Mouse (Mus musculus) CH12.LX (cell line): ENCODE results near the gene Pde9a.

ENCODE experiments used
- CTCF ChIP-seq, 2 experiments: IDR thresholded peaks in 1 of 2; conservative IDR thresholded peaks in 1 of 2; 2 replicates each; pipeline ENCODE4 v1.5.1; 2011 to 2012; ENCODE audit warnings: low read depth in 2 of 2, low read length in 2 of 2, improper control_type of control experiment in 1 of 2, inconsistent platforms in 1 of 2, mild to moderate bottlenecking in 1 of 2, moderate library complexity in 1 of 2
- ELF1 ChIP-seq: IDR thresholded peaks from 2 replicates; pipeline ENCODE4 v1.6.1; 2014; ENCODE audit warnings: low read depth, mild to moderate bottlenecking, inconsistent platforms, low read length, improper control_type of control experiment
- EP300 ChIP-seq: IDR thresholded peaks from 2 replicates; pipeline ENCODE4 v1.6.1; 2011; ENCODE audit warnings: low read length, improper control_type of control experiment
- MXI1 ChIP-seq: IDR thresholded peaks from 2 replicates; pipeline ENCODE4 v1.6.1; 2011; ENCODE audit warnings: mild to moderate bottlenecking, low read depth, low read length, improper control_type of control experiment
- NRF1 ChIP-seq: IDR thresholded peaks from 2 replicates; pipeline ENCODE4 v1.6.1; 2014; ENCODE audit warnings: low read depth, mild to moderate bottlenecking, inconsistent platforms, low read length, improper control_type of control experiment, moderate library complexity
- POLR2A ChIP-seq: IDR thresholded peaks from 2 replicates; pipeline ENCODE4 v1.6.1; 2011; ENCODE audit warnings: low read depth, mild to moderate bottlenecking, improper control_type of control experiment, low read length
- SIN3A ChIP-seq: IDR thresholded peaks from 2 replicates; pipeline ENCODE4 v1.6.1; 2012; ENCODE audit warnings: low read length, improper control_type of control experiment, inconsistent platforms
- TCF12 ChIP-seq: IDR thresholded peaks from 2 replicates; pipeline ENCODE4 v1.6.1; 2014; ENCODE audit warnings: low read depth, mild to moderate bottlenecking, inconsistent platforms, low read length, improper control_type of control experiment

- TF ChIP-seq EP300 (no peak), POLR2A (no peak), MXI1 (no peak), SIN3A (no peak), CTCF (conservative IDR thresholded peaks at IDR 0.05 in 1 of 2, IDR thresholded peaks at IDR 0.05 in 1 of 2; ENCODE audit: low read depth in 2 of 2, low read length in 2 of 2) (no peak), ELF1 (no peak), NRF1 (no peak), TCF12 (no peak)
Measured at GRCm38 (mm10) chr17:31512593-31512992, 126.6 kb downstream of the Pde9a start.
